Mouse (Mus musculus): ENCODE measurements around the gene Pon3.

- TF ChIP-seq CTCF (IDR thresholded peaks at IDR 0.05; ENCODE audit: low read depth, low read length) (no peak), POLR2A (IDR thresholded peaks at IDR 0.05; ENCODE audit: insufficient read depth, low read length) (no peak), EP300 (IDR thresholded peaks at IDR 0.05; ENCODE audit: insufficient read depth, low read depth, low read length) (no peak)
Measured at GRCm38 (mm10) chr6:5179189-5179588, 76.9 kb downstream of the Pon3 start.
